In genomic region chr14:87749068-87749467, GRCm38 (mm10) we compare ENCODE assay signal across 25 mouse cellular contexts.
A peak's percentile ranks its signal among the peaks of the same experiment; 100 is the strongest.
DNase-seq lines count a peak whose midpoint lies in the region; ATAC-seq and TF ChIP-seq lines count a peak whose summit lies in the region.
"Had no signal": no experiment of that assay in that cellular context is flagged by ENCODE, and none has a peak within 500 bp of the region (broad histone marks: within the 10 kb centered on the region; RNA-seq: fewer than 3 reads in every experiment).

No protein-coding gene starts in this region.

- no peak overlapping the region for H3K4me3 ChIP-seq in forebrain, embryonic 13.5 days
- H3K4me3 ChIP-seq in forebrain, embryonic 11.5 days (ENCODE audit: low read depth, low read length): no peak overlapping the region
- no peak overlapping the region for H3K4me3 ChIP-seq in midbrain, embryonic 11.5 days (ENCODE audit: low read depth, low read length)
- no peak overlapping the region for H3K4me3 ChIP-seq in midbrain, embryonic 10.5 days
- H3K4me3 ChIP-seq in forebrain, postnatal 0 days (ENCODE audit: low read depth, low read length): no peak overlapping the region
- H3K4me3 ChIP-seq in midbrain, postnatal 0 days (ENCODE audit: low read depth, low read length): no peak overlapping the region
- no peak overlapping the region for H3K4me3 ChIP-seq in thymus, adult 2 months (ENCODE audit: control insufficient read depth, insufficient read depth, low read length)
- H3K4me3 ChIP-seq: embryonic facial prominence, embryonic 15.5 days; heart, embryonic 10.5 days; heart, embryonic 15.5 days; left cerebral cortex, adult 2 months; limb, embryonic 12.5 days; liver, embryonic 15.5 days; lung, embryonic 15.5 days had no signal

- H3K27me3 ChIP-seq in forebrain, embryonic 13.5 days: no peaks in the 10 kb centered on the region
- no peaks in the 10 kb centered on the region for H3K27me3 ChIP-seq in forebrain, embryonic 11.5 days (ENCODE audit: control insufficient read depth, insufficient read depth, low read length)
- no peaks in the 10 kb centered on the region for H3K27me3 ChIP-seq in midbrain, embryonic 11.5 days (ENCODE audit: control insufficient read depth, insufficient read depth, low read length)
- no peaks in the 10 kb centered on the region for H3K27me3 ChIP-seq in midbrain, embryonic 10.5 days (ENCODE audit: low read depth, poor library complexity, severe bottlenecking)
- H3K27me3 ChIP-seq in forebrain, postnatal 0 days (ENCODE audit: insufficient read depth, low read length): no peaks in the 10 kb centered on the region
- H3K27me3 ChIP-seq in midbrain, postnatal 0 days (ENCODE audit: insufficient read depth, low read length): no peaks in the 10 kb centered on the region
- no peaks in the 10 kb centered on the region for H3K27me3 ChIP-seq in thymus, adult 2 months (ENCODE audit: control insufficient read depth, insufficient read depth, low read length)
- H3K27me3 ChIP-seq: embryonic facial prominence, embryonic 15.5 days; heart, embryonic 15.5 days; limb, embryonic 12.5 days; liver, embryonic 15.5 days; lung, embryonic 15.5 days had no signal

- no peaks in the 10 kb centered on the region for H3K36me3 ChIP-seq in forebrain, embryonic 13.5 days (ENCODE audit: poor library complexity, severe bottlenecking)
- H3K36me3 ChIP-seq in forebrain, embryonic 11.5 days (ENCODE audit: control insufficient read depth, insufficient read depth, low read length): no peaks in the 10 kb centered on the region
- no peaks in the 10 kb centered on the region for H3K36me3 ChIP-seq in midbrain, embryonic 11.5 days (ENCODE audit: control insufficient read depth, insufficient read depth, low read length)
- H3K36me3 ChIP-seq in midbrain, embryonic 10.5 days: no peaks in the 10 kb centered on the region
- H3K36me3 ChIP-seq in forebrain, postnatal 0 days (ENCODE audit: insufficient read depth): no peaks in the 10 kb centered on the region
- H3K36me3 ChIP-seq in midbrain, postnatal 0 days (ENCODE audit: insufficient read depth, low read length): no peaks in the 10 kb centered on the region
- no peaks in the 10 kb centered on the region for H3K36me3 ChIP-seq in thymus, adult 2 months (ENCODE audit: control insufficient read depth, insufficient read depth, low read length)
- H3K36me3 ChIP-seq: embryonic facial prominence, embryonic 15.5 days; heart, embryonic 10.5 days; heart, embryonic 15.5 days; limb, embryonic 12.5 days; liver, embryonic 15.5 days; lung, embryonic 15.5 days had no signal

- WGBS in forebrain, embryonic 13.5 days: 8% methylated on average over 3 of the region's 3 CpGs
- WGBS in forebrain, embryonic 11.5 days: 28% methylated on average over 3 of the region's 3 CpGs
- 36% methylated on average over 3 of the region's 3 CpGs for WGBS in midbrain, embryonic 11.5 days
- WGBS in midbrain, embryonic 10.5 days: 52% methylated on average over 3 of the region's 3 CpGs
- 9% methylated on average over 3 of the region's 3 CpGs for WGBS in forebrain, postnatal 0 days
- WGBS in midbrain, postnatal 0 days: 25% methylated on average over 3 of the region's 3 CpGs
- 91% methylated on average over 3 of the region's 3 CpGs for WGBS in thymus, adult 2 months

- TF ChIP-seq POLR2A in thymus, adult 2 months (IDR thresholded peaks at IDR 0.05; ENCODE audit: control insufficient read depth, extremely low read depth, insufficient read depth, low read length, poor library complexity): no peak

- H3K27ac ChIP-seq in forebrain, embryonic 13.5 days: no peak overlapping the region
- H3K27ac ChIP-seq in forebrain, embryonic 11.5 days (ENCODE audit: low read depth, low read length): no peak overlapping the region
- no peak overlapping the region for H3K27ac ChIP-seq in midbrain, embryonic 11.5 days (ENCODE audit: low read depth, low read length)
- no peak overlapping the region for H3K27ac ChIP-seq in midbrain, embryonic 10.5 days (replicated peaks)
- H3K27ac ChIP-seq in forebrain, postnatal 0 days (ENCODE audit: low read depth, low read length): no peak overlapping the region
- no peak overlapping the region for H3K27ac ChIP-seq in midbrain, postnatal 0 days (ENCODE audit: low read depth, low read length)
- H3K27ac ChIP-seq in thymus, adult 2 months (ENCODE audit: control insufficient read depth, insufficient read depth, low read length): no peak overlapping the region
- H3K27ac ChIP-seq: embryonic facial prominence, embryonic 15.5 days; heart, embryonic 10.5 days; heart, embryonic 15.5 days; left cerebral cortex, adult 2 months; limb, embryonic 12.5 days; liver, embryonic 15.5 days; lung, embryonic 15.5 days had no signal

- no peak for TF ChIP-seq CTCF in forebrain, postnatal 0 days (IDR thresholded peaks at IDR 0.05; ENCODE audit: low read depth)
- TF ChIP-seq CTCF in midbrain, postnatal 0 days (IDR thresholded peaks at IDR 0.05): no peak
- no peak for TF ChIP-seq CTCF in thymus, adult 2 months (IDR thresholded peaks at IDR 0.05; ENCODE audit: borderline replicate concordance, control insufficient read depth, extremely low read depth, insufficient read depth, low read length, poor library complexity)

- H3K9me3 ChIP-seq in forebrain, embryonic 13.5 days (replicated peaks): no peaks in the 10 kb centered on the region
- no peaks in the 10 kb centered on the region for H3K9me3 ChIP-seq in forebrain, embryonic 11.5 days (ENCODE audit: control insufficient read depth, low read length)
- H3K9me3 ChIP-seq in midbrain, embryonic 11.5 days (ENCODE audit: control insufficient read depth, low read length): no peaks in the 10 kb centered on the region
- no peaks in the 10 kb centered on the region for H3K9me3 ChIP-seq in midbrain, embryonic 10.5 days (replicated peaks)
- no peaks in the 10 kb centered on the region for H3K9me3 ChIP-seq in forebrain, postnatal 0 days (ENCODE audit: low read length)
- H3K9me3 ChIP-seq in midbrain, postnatal 0 days (ENCODE audit: low read length): no peaks in the 10 kb centered on the region
- H3K9me3 ChIP-seq: embryonic facial prominence, embryonic 15.5 days; heart, embryonic 10.5 days; heart, embryonic 15.5 days; limb, embryonic 12.5 days; liver, embryonic 15.5 days; lung, embryonic 15.5 days had no signal

- peaks cover 16% of the 10 kb centered on the region for H3K4me1 ChIP-seq in forebrain, embryonic 13.5 days
- H3K4me1 ChIP-seq in forebrain, embryonic 11.5 days (replicated peaks; ENCODE audit: control insufficient read depth, insufficient read depth, low read length): no peaks in the 10 kb centered on the region
- 0 out of 2 replicates have a peak, but pooled peaks cover 2% of the 10 kb centered on the region for H3K4me1 ChIP-seq in midbrain, embryonic 11.5 days (ENCODE audit: control insufficient read depth, insufficient read depth, low read length)
- H3K4me1 ChIP-seq in midbrain, embryonic 10.5 days: peaks cover 8% of the 10 kb centered on the region
- no peaks in the 10 kb centered on the region for H3K4me1 ChIP-seq in forebrain, postnatal 0 days (ENCODE audit: insufficient read depth)
- no peaks in the 10 kb centered on the region for H3K4me1 ChIP-seq in midbrain, postnatal 0 days (ENCODE audit: insufficient read depth, low read length)
- no peaks in the 10 kb centered on the region for H3K4me1 ChIP-seq in thymus, adult 2 months (replicated peaks; ENCODE audit: control insufficient read depth, insufficient read depth, low read length)
- H3K4me1 ChIP-seq: embryonic facial prominence, embryonic 15.5 days; heart, embryonic 10.5 days; heart, embryonic 15.5 days; limb, embryonic 12.5 days; liver, embryonic 15.5 days; lung, embryonic 15.5 days had no signal

- DNase-seq in forebrain, embryonic 11.5 days (ENCODE audit: low spot score): no peak
- no peak for DNase-seq in midbrain, embryonic 11.5 days (ENCODE audit: low spot score, missing footprints)
- DNase-seq in midbrain, embryonic 10.5 days (ENCODE audit: low spot score): no peak
- DNase-seq in forebrain, postnatal 0 days: peak; percentile 24
- DNase-seq in midbrain, postnatal 0 days (ENCODE audit: low spot score): peak; percentile 39
- no peak for DNase-seq in thymus, adult 2 months
- DNase-seq in right cerebral cortex, postnatal 14 days: no peak
- DNase-seq: adrenal gland, postnatal 10 days; cerebellum, adult 11 months; cerebellum, adult 9-11 months; gastrocnemius, postnatal 25 days; heart, adult 11 months; kidney, postnatal 25 days; right cerebral cortex, postnatal 4 days; thymus, postnatal 4 days had no signal

- H3K9ac ChIP-seq in forebrain, embryonic 13.5 days: no peak overlapping the region
- no peak overlapping the region for H3K9ac ChIP-seq in forebrain, embryonic 11.5 days (ENCODE audit: low read length)
- H3K9ac ChIP-seq in midbrain, embryonic 11.5 days (ENCODE audit: low read length): no peak overlapping the region
- H3K9ac ChIP-seq in forebrain, postnatal 0 days: no peak overlapping the region
- no peak overlapping the region for H3K9ac ChIP-seq in midbrain, postnatal 0 days (replicated peaks; ENCODE audit: low read length, poor library complexity, severe bottlenecking)
- H3K9ac ChIP-seq: embryonic facial prominence, embryonic 15.5 days; heart, embryonic 15.5 days; limb, embryonic 12.5 days; liver, embryonic 15.5 days; lung, embryonic 15.5 days had no signal

- peak; percentile 64 for ATAC-seq in forebrain, embryonic 13.5 days
- ATAC-seq in forebrain, embryonic 11.5 days (replicated peaks; ENCODE audit: low FRiP score): no peak
- ATAC-seq in midbrain, embryonic 11.5 days (ENCODE audit: low FRiP score): peak; percentile 53; the same call in 1 of the 2 replicates
- peak; percentile 47; the same call in 1 of the 2 replicates for ATAC-seq in forebrain, postnatal 0 days
- ATAC-seq in midbrain, postnatal 0 days (ENCODE audit: low FRiP score): no peak
- ATAC-seq: intestine, postnatal 0 days; Patski had no signal

- H3K4me2 ChIP-seq in forebrain, embryonic 13.5 days: no peak overlapping the region
- H3K4me2 ChIP-seq in forebrain, embryonic 11.5 days (ENCODE audit: low read depth, low read length, severe bottlenecking): no peak overlapping the region
- no peak overlapping the region for H3K4me2 ChIP-seq in midbrain, embryonic 11.5 days
- no peak overlapping the region for H3K4me2 ChIP-seq in forebrain, postnatal 0 days (ENCODE audit: low read depth)
- H3K4me2 ChIP-seq in midbrain, postnatal 0 days (ENCODE audit: low read depth, low read length, poor library complexity, severe bottlenecking): no peak overlapping the region
- H3K4me2 ChIP-seq: embryonic facial prominence, embryonic 15.5 days; heart, embryonic 15.5 days; limb, embryonic 12.5 days; liver, embryonic 15.5 days; lung, embryonic 15.5 days had no signal

Comparison
In these comparisons a context has a peak if more than half of its experiments do, and no peak if none do; other contexts are left out.
1. ATAC-seq: peak in forebrain, embryonic 13.5 days (single experiment), midbrain, embryonic 11.5 days (single experiment) and forebrain, postnatal 0 days (single experiment); none in forebrain, embryonic 11.5 days (single experiment) and midbrain, postnatal 0 days (single experiment).
2. DNase-seq: peak in forebrain, postnatal 0 days (single experiment) and midbrain, postnatal 0 days (single experiment); none in forebrain, embryonic 11.5 days (single experiment), midbrain, embryonic 11.5 days (single experiment), midbrain, embryonic 10.5 days (single experiment), thymus, adult 2 months (single experiment) and right cerebral cortex, postnatal 14 days (single experiment).